22 mouse cellular contexts compared by ENCODE assay signal in genomic region chr5:4246095-4246494, GRCm38 (mm10). TPM values are rescaled to one million over a fixed set of nuclear protein-coding genes. Genes with fewer than 3 reads are reported as not detected.
DNase-seq lines count a peak whose midpoint lies in the region; ATAC-seq and TF ChIP-seq lines count a peak whose summit lies in the region.
"Had no signal": no experiment of that assay in that cellular context is flagged by ENCODE, and none has a peak within 500 bp of the region (broad histone marks: within the 10 kb centered on the region; RNA-seq: fewer than 3 reads in every experiment).

No protein-coding gene starts in this region.

- WGBS in limb, embryonic 14.5 days = 22% methylated on average over 2 of the region's 2 CpGs
- WGBS in limb, embryonic 10.5 days = 67% methylated on average over 2 of the region's 2 CpGs
- WGBS in lung, postnatal 0 days = 55% methylated on average over 2 of the region's 2 CpGs

- no peak for TF ChIP-seq POLR2A in limb, embryonic 14.5 days (IDR thresholded peaks at IDR 0.05; ENCODE audit: borderline replicate concordance, extremely low read depth, insufficient read depth, insufficient read length)

- no peak overlapping the region for H3K4me3 ChIP-seq in limb, embryonic 14.5 days (replicated peaks; ENCODE audit: low read length)
- no peak overlapping the region for H3K4me3 ChIP-seq in limb, embryonic 10.5 days
- H3K4me3 ChIP-seq in lung, postnatal 0 days (ENCODE audit: low read depth, low read length) = no peak overlapping the region
- H3K4me3 ChIP-seq: erythroblast, embryonic 14.5 days; forebrain, embryonic 15.5 days; heart, embryonic 12.5 days; limb, embryonic 12.5 days; liver, embryonic 13.5 days; lung, embryonic 15.5 days; midbrain, embryonic 13.5 days had no signal

- no peaks in the 10 kb centered on the region for H3K9me3 ChIP-seq in limb, embryonic 14.5 days (ENCODE audit: control insufficient read depth, low read length)
- no peaks in the 10 kb centered on the region for H3K9me3 ChIP-seq in limb, embryonic 10.5 days (replicated peaks)
- no peaks in the 10 kb centered on the region for H3K9me3 ChIP-seq in lung, postnatal 0 days (ENCODE audit: low read length)
- H3K9me3 ChIP-seq: forebrain, embryonic 15.5 days; heart, embryonic 12.5 days; limb, embryonic 12.5 days; liver, embryonic 13.5 days; lung, embryonic 15.5 days; midbrain, embryonic 13.5 days had no signal

- no peak for TF ChIP-seq CTCF in lung, postnatal 0 days (IDR thresholded peaks at IDR 0.05)

- peaks cover 3% of the 10 kb centered on the region; the same call in 1 of the 2 replicates for H3K4me1 ChIP-seq in limb, embryonic 14.5 days (ENCODE audit: control insufficient read depth, insufficient read depth, low read length)
- no peaks in the 10 kb centered on the region for H3K4me1 ChIP-seq in limb, embryonic 10.5 days
- no peaks in the 10 kb centered on the region for H3K4me1 ChIP-seq in lung, postnatal 0 days (ENCODE audit: insufficient read depth, low read depth, low read length)
- H3K4me1 ChIP-seq: forebrain, embryonic 15.5 days; limb, embryonic 12.5 days; liver, embryonic 13.5 days; lung, embryonic 15.5 days; midbrain, embryonic 13.5 days had no signal

- ATAC-seq in limb, embryonic 14.5 days (ENCODE audit: low FRiP score, low read depth) = 0 out of 2 replicates have a peak, but pooled peaks have one; percentile 26
- peak; percentile 77 for ATAC-seq in common myeloid progenitor, adult 5-6 weeks (replicated peaks; ENCODE audit: low read depth, poor library complexity, severe bottlenecking)
- no peak for ATAC-seq in lung, postnatal 0 days
- ATAC-seq: forebrain, embryonic 15.5 days; midbrain, embryonic 13.5 days had no signal

- no peaks in the 10 kb centered on the region for H3K36me3 ChIP-seq in limb, embryonic 14.5 days (ENCODE audit: control insufficient read depth, insufficient read depth, low read length)
- H3K36me3 ChIP-seq in limb, embryonic 10.5 days = no peaks in the 10 kb centered on the region
- H3K36me3 ChIP-seq in lung, postnatal 0 days (ENCODE audit: insufficient read depth, low read length) = no peaks in the 10 kb centered on the region
- H3K36me3 ChIP-seq: forebrain, embryonic 15.5 days; heart, embryonic 12.5 days; limb, embryonic 12.5 days; liver, embryonic 13.5 days; lung, embryonic 15.5 days; midbrain, embryonic 13.5 days had no signal

- H3K27me3 ChIP-seq in limb, embryonic 14.5 days (ENCODE audit: control insufficient read depth, insufficient read depth, low read length) = no peaks in the 10 kb centered on the region
- no peaks in the 10 kb centered on the region for H3K27me3 ChIP-seq in limb, embryonic 10.5 days (ENCODE audit: low read depth, poor library complexity, severe bottlenecking)
- H3K27me3 ChIP-seq in lung, postnatal 0 days (replicated peaks; ENCODE audit: insufficient read depth, low read length) = no peaks in the 10 kb centered on the region
- H3K27me3 ChIP-seq: forebrain, embryonic 15.5 days; heart, embryonic 12.5 days; limb, embryonic 12.5 days; liver, embryonic 13.5 days; lung, embryonic 15.5 days; midbrain, embryonic 13.5 days had no signal

- no peak for TF ChIP-seq EP300 in lung, postnatal 0 days (IDR thresholded peaks at IDR 0.05)

- H3K27ac ChIP-seq in limb, embryonic 14.5 days (replicated peaks; ENCODE audit: low read depth, low read length) = no peak overlapping the region
- H3K27ac ChIP-seq in limb, embryonic 10.5 days = no peak overlapping the region
- no peak overlapping the region for H3K27ac ChIP-seq in lung, postnatal 0 days (ENCODE audit: low read length)
- H3K27ac ChIP-seq: forebrain, embryonic 15.5 days; hindbrain, embryonic 14.5 days; limb, embryonic 12.5 days; liver, embryonic 13.5 days; lung, embryonic 15.5 days; macrophage; midbrain, embryonic 13.5 days; stomach, postnatal 0 days had no signal

- H3K4me2 ChIP-seq in limb, embryonic 14.5 days (replicated peaks; ENCODE audit: low read depth, low read length, severe bottlenecking) = no peak overlapping the region
- H3K4me2 ChIP-seq in lung, postnatal 0 days (replicated peaks; ENCODE audit: low read depth, low read length) = no peak overlapping the region
- H3K4me2 ChIP-seq: forebrain, embryonic 15.5 days; heart, embryonic 12.5 days; hindbrain, embryonic 14.5 days; limb, embryonic 12.5 days; liver, embryonic 13.5 days; lung, embryonic 15.5 days; midbrain, embryonic 13.5 days had no signal

- H3K9ac ChIP-seq in limb, embryonic 14.5 days (ENCODE audit: low read depth, low read length, severe bottlenecking) = no peak overlapping the region
- no peak overlapping the region for H3K9ac ChIP-seq in lung, postnatal 0 days (replicated peaks; ENCODE audit: low read depth)
- H3K9ac ChIP-seq: forebrain, embryonic 15.5 days; heart, embryonic 12.5 days; hindbrain, embryonic 14.5 days; limb, embryonic 12.5 days; liver, embryonic 13.5 days; lung, embryonic 15.5 days; midbrain, embryonic 13.5 days had no signal

- DNase-seq in limb, embryonic 14.5 days (ENCODE audit: low spot score) = peak; percentile 59
- no peak for DNase-seq in limb, embryonic 10.5 days (ENCODE audit: low spot score)
- DNase-seq in fibroblast of lung, adult 2 months (ENCODE audit: low read depth) = peak; percentile 65
- peak; percentile 10 for DNase-seq in skeletal muscle tissue, adult 2 months (ENCODE audit: low read depth, low spot score)
- no peak for DNase-seq in lung, postnatal 0 days (ENCODE audit: low spot score)
- no peak for DNase-seq in ovary, postnatal 14 days (ENCODE audit: low spot score)
- DNase-seq in thymus, postnatal 36 days = no peak
- DNase-seq: cerebellum, adult 2 months; heart, postnatal 14 days; kidney, adult 8-10 months; liver, embryonic 13.5 days; right cerebral cortex, postnatal 25 days had no signal

RNA-seq across cellular contexts. Expression of gene Mterf1b, which starts 53.9 kb away (rescaled TPM):
- polyA plus RNA-seq in limb, embryonic 14.5 days (2012; rRNA removed) = 2.6 and 3.7 TPM in 2 replicates
- polyA plus RNA-seq in limb, embryonic 14.5 days (2014; fragmentation: Nextera tagmentation; extraction: Ambion mirVana) = 2.5 and 2.8 TPM in 2 replicates
- polyA plus RNA-seq in limb, embryonic 10.5 days (2016; fragmentation: Nextera tagmentation; extraction: Ambion mirVana) = 2.6 and 3.4 TPM in 2 replicates
- 0.34 and 5.2 TPM in 2 replicates for total RNA-seq in common myeloid progenitor, adult 5-6 weeks (2017)
- 1.9 and 2.5 TPM in 2 replicates for polyA plus RNA-seq in lung, postnatal 0 days (2015; fragmentation: Nextera tagmentation; extraction: Ambion mirVana)

Comparison
In these comparisons a context has a peak if more than half of its experiments do, and no peak if none do; other contexts are left out.
1. DNase-seq: peak in limb, embryonic 14.5 days (single experiment), fibroblast of lung, adult 2 months (single experiment) and skeletal muscle tissue, adult 2 months (single experiment); none in limb, embryonic 10.5 days (single experiment), lung, postnatal 0 days (single experiment), ovary, postnatal 14 days (single experiment) and thymus, postnatal 36 days (0 of 2).